Mouse (Mus musculus) megakaryocyte, embryonic 14.5 days (primary cell): ENCODE measurements at regions not wholly inside any gene's neighbourhood (a gene's known extent, or its start where the extent isn't known, plus 50 kb on each side); places are given as distances from the start of the nearest gene placed in this dataset.

ENCODE experiments used
- H3K27me3 ChIP-seq: replicated peaks from 2 replicates; pipeline ENCODE3; 2012; ENCODE audit warnings: inconsistent platforms
- H3K36me3 ChIP-seq: replicated peaks from 2 replicates; pipeline ENCODE3; 2012; ENCODE audit warnings: low read length, inconsistent platforms, mixed read lengths
- H3K4me1 ChIP-seq: 2 replicates; pipeline ENCODE4 v1.6.1; 2012; ENCODE audit warnings: inconsistent platforms
- H3K4me3 ChIP-seq: replicated peaks from 2 replicates; pipeline ENCODE3; 2012; ENCODE audit warnings: moderate library complexity, mild to moderate bottlenecking, inconsistent platforms
- H3K9me3 ChIP-seq: 2 replicates; pipeline ENCODE4 v1.6.1; 2012; ENCODE audit warnings: inconsistent platforms
- FLI1 ChIP-seq: IDR thresholded peaks from 2 replicates; pipeline ENCODE4 v1.6.1; 2012; ENCODE audit warnings: low read length, inconsistent platforms, mixed read lengths
- GATA1 ChIP-seq: IDR thresholded peaks from 3 replicates; pipeline ENCODE4 v1.6.1; 2012; ENCODE audit warnings: mixed read lengths, low read length, inconsistent platforms, borderline replicate concordance

GRCm38 (mm10) chr3:134718620-134719019 is 110.2 kb upstream of the Tacr3 start:
- Histone ChIP-seq H3K27me3 (no peaks in the 10 kb centered on the region), H3K36me3 (no peaks in the 10 kb centered on the region), H3K9me3 (no peaks in the 10 kb centered on the region), H3K4me3 (no peak overlapping the region), H3K4me1 (no peaks in the 10 kb centered on the region)
- TF ChIP-seq GATA1 (no peak), FLI1 (no peak)

DNA sequence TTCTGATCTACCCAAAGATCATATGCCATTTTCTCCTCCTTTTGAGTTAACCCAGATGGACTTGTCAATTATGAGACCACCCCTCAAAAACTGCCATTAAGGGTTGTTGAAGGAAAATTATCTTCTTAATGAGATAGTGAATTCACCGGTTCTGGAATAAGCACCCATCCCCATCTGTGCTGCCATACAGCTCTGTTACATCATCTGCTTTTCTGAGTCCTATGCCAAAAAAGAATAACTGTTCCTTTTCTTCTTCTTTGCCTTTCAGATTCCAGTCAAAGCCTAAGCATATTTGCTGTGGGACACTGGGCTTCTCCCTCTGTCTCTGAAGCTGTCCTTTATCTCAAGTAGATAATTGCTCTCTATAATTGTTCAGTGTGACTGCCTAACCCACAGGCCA is 93.1 kb upstream of the Tacr3 start:
- no peaks in the 10 kb centered on the region for H3K36me3 ChIP-seq
- H3K9me3 ChIP-seq: 0 out of 2 replicates have a peak, but pooled peaks cover 3% of the 10 kb centered on the region
- TF ChIP-seq GATA1 (no peak), FLI1 (no peak)
- no peaks in the 10 kb centered on the region for H3K27me3 ChIP-seq
- H3K4me3 ChIP-seq: no peak overlapping the region
- no peaks in the 10 kb centered on the region for H3K4me1 ChIP-seq

- no peak overlapping the region for H3K4me3 ChIP-seq
- H3K9me3 ChIP-seq: peaks cover 6% of the 10 kb centered on the region; the same call in 1 of the 2 replicates
- no peak for TF ChIP-seq FLI1
- no peak for TF ChIP-seq GATA1
- H3K4me1 ChIP-seq: no peaks in the 10 kb centered on the region
- no peaks in the 10 kb centered on the region for H3K27me3 ChIP-seq
- no peaks in the 10 kb centered on the region for H3K36me3 ChIP-seq
These were observed 67.7 kb upstream of the Tacr3 start for GRCm38 (mm10) chr3:134761108-134761507.

DNA sequence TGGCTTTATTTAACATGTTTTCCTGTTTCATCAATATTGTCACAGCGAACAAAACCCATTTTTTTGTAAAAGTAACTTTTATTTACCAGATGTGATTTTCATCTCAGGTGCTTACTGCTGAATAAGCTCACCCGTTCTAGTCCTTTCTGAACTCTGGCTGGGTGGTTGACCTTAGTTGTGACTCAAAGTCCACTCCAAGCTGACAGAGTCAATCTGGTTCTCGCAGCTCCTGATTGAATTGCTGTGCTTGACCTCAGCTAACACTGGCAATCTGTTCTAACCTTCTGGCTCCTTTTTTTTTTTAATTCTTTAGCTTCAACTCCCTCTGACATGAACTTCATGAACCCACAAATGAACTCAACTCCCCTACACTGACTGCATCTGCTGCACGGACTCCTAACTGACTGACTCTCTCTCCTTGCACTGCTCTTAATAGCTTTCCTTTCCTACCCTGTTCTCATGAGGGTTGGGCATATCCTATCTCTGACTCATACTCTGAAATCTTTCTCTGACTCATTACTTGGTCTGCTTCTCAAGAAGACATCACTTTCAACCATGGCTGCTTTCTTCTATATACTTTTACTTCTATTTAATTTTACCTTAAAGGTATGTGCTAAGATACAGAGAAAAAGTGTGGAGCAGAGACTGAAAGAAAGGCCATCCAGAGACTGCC is 65.4 kb upstream of the Tacr3 start:
- Histone ChIP-seq H3K27me3 (no peaks in the 10 kb centered on the region), H3K4me3 (no peak overlapping the region), H3K36me3 (no peaks in the 10 kb centered on the region), H3K9me3 (peaks cover 6% of the 10 kb centered on the region; the same call in 1 of the 2 replicates), H3K4me1 (no peaks in the 10 kb centered on the region)
- TF ChIP-seq GATA1: no peak
